Mouse (Mus musculus) cerebellum, adult 11-12 months (tissue): ENCODE results near the gene Ovol1.

Source experiments
- DNase-seq: peaks from one replicate; pipeline ENCODE4 v3.0.0; 2022

Gene Ovol1

DNA sequence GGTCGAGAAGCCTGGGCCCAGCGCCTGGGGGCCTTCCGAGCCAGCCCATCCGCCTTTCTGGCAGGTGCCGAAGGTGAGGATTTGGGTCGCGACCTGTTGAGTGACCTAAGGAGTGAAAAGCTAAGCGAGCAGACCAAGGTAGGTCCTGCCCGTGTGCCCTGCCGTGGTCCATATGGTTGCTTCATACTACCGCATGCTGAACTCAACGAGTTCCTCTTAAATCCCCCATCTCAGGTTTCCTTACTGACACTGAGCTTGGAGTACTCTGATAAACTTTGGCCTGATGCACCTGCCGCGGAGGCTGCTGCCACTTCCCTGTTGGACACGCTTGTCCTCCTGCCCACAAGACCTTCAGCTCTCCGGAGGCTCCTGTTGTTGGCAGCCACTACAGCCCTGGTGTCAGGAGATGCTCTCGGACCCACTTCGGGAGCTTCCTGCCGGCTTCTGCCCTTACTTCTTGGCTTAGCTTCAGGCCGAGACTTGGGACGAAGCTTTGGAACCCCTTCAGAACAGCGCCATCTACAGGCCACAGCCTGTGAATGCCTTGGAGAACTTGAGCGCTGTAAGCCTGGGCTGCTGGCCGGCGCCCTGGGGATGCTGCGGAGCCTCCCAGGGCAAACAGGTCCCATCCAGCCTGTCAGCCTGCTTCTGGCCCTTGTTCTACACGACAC, 8.2 kb upstream of the Ovol1 start:
- DNase-seq: peak; percentile 83

DNA sequence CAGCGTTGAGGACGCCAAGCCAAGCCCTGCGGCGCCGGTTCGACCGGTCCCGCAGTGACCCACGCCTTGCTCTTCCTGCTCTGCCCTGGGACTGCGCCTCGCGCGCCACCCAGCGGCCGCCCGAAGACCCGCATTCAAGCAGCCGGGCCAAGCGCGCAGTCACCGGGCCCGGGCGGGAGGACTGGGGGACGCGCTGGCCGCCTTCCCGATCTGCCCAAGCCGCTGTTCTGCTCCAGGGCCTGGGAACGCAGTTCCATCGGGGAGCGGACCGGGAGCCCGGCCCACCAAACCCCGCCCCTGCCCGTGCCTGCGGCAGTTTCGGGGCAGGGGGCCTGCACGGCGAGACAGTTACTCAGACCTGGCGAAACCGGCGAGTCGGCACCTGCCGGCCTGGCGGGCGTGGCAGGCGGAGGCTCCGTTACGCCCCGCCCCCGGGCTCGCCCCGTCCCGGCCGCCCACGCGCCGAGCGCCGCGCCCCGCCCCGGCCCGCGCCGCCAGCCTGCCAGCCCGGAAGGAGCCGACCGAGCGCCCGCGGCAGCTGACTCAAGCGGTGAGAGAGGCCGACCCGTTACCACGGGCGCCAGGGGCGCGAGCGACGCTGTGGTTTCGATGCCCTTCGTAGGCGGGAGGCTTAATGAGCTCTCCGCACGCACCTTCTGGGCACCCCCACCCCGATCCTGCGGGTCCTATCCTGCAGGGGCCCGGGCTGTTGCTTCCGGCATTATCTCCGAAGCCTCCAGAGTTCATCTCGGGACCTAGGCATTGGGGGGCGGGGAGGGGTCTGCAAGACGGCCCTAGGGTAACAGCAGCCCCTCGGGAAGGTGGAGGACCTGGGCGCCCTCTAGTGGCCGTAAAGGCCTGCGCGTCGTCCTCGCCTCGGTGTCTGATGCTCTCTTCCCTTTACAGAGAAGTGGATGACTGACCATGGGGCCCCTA, 7.4 kb upstream of the Ovol1 start, which contains the start of gene Ap5b1:
Gene Ap5b1 (plus strand): TSS at position 492 of the 936 bp plus-strand sequence.
- peak; percentile 93 for DNase-seq

DNA sequence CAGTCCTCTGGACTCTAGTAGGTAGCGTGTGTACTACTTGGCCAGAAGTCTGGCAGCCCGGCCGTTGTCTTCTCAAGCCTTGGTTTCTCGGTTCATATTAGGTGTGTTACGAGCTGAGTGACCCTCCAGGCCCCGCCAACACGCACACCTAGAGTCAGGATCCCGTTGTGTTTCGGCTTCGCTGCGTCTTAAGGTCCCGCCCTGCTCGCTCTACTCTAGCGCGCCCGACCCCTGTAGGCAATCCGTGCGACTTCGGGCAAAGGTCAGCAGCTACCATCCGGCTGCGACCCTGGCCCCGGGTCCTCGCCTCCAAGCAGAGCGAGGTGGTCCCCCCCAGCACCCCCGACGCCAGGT, 6.7 kb upstream of the Ovol1 start:
- DNase-seq: no peak

DNA sequence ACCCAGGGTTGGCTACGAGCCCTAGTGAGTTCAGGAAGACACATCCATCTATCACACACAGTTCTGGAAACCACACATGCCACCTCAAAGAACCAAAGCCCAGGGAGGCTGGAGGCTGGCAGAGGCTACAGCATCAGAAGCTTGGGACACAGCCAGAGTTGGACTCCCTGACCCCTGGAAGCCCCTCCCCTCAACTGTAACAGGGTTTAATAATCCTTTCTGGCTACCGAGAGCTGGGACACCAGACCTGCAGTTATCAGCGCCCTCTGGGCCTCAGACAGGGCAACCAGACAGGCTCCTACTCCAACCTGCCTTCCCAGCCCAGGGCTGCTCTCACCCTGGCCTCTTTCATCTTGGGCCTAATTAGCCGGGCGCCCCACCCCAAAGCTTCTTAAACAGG, 5.9 kb upstream of the Ovol1 start:
- DNase-seq: peak; percentile 44

DNA sequence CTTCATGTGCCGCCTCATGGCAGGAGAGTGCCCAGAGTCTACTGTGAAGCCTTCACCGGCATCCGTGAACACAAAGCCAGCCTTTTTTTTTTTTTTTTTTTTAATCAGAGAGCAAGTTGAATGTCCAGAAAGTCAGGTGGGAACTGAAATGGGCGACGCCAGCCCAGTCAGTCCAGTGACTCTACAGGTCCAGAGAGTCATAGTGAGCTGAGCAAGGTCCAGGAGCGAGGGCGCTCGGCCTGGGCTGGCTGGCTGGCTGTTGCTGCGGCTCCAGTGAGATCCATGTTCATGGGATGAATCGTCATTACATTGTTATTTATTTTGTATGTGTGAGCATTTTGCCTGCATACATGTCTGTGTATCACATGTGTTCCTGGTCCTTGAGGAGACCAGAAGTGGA, 2.3 kb upstream of the Ovol1 start:
- no peak for DNase-seq

DNA sequence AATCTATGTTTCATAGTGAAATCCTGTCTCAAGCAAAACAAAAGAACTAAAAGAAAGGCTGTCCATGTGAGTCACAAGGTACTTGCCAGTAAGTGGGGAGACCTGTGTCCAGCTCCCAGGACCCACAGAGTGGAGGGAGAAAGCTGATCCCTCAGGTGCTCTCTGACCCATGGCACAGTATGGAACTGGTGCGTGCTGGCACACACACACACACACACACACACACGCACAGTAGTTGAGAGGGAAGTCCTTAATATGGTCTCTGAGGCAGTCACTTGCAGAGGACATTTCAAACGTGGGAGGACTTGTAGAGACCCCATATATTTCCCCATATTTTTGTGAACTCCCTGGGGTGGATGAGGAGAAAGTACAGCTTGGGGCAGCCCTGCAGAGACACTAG, 1.4 kb upstream of the Ovol1 start:
- no peak for DNase-seq

DNA sequence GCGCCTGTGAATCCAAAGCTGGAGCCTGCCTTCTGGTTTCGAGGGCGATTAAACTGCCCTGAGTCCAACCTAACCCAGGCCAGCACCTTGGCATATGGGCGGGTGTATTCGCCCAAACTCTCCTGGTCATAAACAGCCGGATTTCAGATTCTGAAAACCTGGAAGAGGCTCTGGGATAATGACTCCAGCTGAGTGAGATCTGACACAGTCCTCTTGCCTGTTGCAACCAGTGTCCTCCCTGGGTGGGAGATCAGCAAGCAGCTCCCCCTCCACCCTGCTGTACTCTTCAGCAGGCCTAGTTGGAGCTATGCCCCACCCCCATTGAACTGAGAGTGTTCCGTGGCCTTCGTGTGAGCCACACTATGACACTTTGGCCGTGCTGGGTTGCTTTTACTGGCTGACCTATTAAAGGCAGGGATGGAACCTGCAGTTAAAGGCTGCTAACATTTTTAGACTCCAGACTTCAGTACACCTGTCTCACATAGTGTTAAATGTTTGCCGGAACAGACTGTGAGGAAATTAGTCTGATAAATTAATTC, 875 bp upstream of the Ovol1 start:
- DNase-seq: no peak

DNA sequence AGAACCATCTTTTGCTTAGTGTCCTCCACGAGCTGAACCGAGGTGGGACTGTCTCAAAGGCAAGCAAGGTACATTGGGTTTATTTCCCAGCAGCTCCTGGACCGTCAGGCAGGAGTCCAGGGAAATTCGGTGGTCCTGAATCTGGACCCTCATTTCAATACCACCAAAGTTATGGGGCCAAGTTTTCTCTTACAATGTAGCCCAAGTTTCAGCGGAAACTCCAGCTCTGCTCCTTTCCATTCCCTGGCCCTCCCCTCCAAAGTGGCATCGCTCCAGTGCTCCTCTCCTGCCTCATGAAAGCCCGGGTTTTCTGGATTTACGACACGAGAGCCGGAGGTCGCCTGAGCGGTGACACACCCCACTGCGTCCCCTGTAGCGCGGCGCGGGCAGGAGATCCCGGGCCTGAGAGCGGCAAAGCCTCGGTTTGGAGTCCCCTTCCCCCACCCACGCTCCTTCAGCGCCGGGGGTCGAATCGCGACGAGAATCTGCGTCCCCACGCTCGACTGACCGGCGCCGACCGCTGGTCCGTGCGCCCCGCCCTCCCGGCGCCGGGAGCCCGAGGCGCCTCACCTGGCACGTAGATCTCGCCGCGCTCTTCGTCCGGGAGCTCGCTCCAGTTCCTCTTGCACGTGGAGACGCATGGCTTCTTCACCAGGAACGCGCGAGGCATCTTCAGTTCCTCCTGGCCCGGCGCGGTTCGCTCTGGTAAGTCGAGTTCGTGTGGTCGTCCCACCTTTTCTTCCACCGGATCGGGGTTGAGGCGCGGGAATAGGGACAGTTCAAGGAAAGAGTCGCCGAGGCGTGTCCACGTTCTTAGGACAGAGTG, 602 bp downstream of the Ovol1 start:
- DNase-seq: no peak

DNA sequence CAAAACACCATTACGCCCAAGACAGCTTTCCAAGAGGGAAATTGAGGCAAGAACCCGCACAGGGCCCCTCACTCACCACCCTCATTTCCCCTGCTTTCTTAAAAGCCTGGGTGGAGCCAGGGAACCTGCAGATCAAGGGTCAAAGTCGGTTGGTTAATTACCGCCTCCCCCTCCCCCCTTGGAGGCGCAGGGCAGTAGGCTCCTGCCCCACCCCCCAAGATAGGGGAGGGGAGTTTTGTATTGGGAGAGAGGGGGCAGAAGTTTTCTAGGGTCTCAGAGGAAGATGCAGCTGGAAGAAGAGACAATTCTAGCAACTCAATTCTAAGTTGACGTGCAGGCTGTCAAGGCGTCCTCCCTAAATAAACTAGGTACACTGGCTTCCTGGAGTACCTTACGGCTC, 1.2 kb downstream of the Ovol1 start:
- DNase-seq: no peak

DNA sequence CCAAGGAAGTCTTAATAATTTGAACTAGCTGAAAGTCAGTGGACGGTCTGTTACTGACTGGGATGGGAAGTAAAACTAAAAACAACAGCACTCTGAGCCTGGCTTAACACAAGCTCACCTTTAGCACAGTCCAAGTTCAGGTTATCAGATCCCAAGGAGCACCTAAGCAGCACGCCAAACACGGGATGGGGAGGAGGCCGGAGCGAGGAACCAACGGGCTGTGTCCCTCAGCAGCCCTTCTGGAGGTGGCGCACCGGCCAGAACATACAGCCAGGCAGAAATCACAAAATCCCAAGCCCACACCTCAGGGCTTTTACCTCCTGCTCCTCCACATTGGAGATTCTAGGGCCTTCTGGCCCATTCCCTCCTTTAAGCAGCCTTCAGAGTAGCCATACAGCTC, 1.7 kb downstream of the Ovol1 start:
- DNase-seq: no peak

DNA sequence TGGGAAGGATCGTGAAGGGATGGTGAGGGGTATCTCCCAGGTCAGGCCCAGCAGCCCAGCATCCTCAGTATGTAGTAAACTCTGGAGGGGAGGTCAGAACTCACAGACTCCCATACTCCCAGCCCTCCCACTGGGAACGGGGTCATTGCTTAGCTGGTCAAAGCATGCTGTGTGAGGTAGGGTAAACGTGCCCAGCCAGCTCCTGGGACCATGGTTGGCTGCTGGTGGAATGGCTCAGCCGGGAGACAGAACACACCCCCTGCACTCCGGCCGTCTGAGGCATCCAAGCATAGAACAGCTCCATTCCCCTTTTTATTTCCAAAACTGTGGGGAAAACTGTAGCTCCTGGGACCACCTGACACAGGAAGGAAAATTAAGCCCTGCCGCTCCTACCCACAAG, 2.3 kb downstream of the Ovol1 start:
- DNase-seq: no peak

DNA sequence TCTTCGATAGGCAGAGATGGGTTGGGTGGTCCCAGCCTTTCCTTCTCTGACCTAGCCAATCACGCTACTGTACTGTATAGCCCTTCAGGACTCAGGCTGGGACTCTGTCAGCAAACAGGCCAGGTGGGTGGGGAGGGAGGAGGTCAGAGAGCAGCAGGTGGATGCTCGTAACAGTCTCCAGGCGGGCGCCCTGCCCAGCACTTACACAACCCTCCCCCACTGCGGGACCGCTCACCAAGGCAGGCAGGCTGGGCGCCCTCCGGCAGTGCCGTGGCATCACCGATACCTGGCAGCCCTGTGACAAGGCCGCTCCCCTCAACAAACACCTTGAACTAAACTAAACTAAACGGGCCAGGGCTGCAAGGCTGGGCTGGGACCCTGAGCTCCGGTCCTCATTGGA, 6.2 kb downstream of the Ovol1 start:
- DNase-seq: no peak

DNA sequence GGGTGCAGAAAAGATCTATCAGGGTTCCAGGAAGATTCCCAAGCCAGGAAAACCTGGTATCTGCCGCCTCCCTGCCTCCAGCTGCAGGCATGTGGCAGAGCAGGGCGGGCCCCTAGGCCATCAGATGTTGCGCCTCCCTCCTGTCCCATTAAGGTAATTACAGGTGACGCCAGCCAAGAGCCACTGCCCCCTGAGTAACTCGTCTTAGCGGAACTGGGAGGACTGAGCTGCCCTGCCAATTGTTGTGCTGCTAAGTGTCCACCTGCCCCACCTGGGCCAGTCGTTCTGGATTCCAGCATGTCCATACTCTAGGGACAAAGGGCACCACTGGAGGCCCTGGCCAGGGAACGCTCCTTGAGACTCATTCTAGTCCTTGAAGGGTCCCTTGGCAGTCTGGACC, 6.6 kb downstream of the Ovol1 start:
- DNase-seq: no peak

DNA sequence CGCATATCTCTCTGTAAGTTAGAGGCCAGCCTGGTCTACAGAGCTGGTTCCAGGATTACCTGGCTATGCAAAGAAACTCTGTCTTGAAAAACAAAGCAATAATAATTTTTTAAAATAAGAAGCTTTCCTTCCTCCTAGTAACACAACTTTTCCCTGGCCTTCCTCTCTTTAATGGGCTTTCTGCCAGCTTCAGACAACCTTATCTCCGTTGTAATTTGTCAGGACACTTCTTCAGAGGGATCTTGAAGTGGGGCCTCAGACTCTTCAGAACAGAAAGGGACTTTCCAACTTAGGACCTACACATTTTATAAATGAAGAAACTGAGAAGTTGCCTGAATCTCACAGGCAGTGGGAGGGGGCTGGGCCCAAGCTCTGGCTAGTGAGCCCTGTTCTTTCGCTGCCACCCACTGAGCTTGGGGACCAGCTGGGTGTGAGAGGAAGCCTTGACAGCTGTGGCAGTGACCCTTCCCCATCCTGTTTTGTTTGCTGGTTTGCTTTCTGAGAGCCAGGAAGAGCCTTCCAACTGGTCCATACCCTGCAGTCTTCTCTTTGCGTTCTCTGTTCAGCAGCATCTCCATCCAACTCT, 12.9 kb downstream of the Ovol1 start:
- no peak for DNase-seq

DNA sequence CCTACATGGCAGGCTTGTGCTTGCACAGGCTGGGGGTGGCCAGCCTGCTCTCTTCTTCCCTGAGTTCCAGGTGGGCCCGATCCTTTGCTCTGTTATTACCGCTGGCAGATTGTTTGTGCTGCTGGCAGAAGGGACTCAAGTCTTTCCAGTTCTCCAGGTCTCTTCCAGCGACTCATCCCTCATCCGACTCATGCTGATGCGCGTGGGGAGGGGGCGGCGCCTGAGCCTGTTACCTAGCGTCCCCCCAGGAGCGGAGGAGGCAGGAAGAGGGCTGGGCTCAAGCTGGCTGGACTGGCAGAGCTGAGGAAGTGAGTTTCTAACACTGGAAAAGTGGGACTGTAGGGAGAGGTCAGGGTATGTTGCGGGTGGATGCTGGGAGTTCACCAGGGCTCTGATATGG, 16.4 kb downstream of the Ovol1 start:
- DNase-seq: no peak

DNA sequence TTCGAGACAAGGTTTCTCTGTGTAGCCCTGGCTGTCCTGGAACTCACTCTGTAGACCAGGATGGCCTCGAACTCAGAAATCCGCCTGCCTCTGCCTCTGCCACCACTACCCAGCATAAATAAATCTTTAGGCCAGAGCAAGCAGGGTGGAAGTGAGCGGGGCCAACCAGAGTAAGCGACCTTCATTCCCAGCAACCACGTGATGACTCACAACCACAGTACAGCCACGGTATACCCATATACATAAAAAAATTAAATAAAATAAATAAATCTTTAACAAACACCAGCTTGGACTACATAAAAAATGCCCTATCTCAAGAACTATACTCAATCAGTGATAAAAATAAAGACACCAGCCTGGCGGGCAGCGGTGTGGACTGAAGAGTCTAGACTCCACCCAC, 17.1 kb downstream of the Ovol1 start:
- DNase-seq: no peak

DNA sequence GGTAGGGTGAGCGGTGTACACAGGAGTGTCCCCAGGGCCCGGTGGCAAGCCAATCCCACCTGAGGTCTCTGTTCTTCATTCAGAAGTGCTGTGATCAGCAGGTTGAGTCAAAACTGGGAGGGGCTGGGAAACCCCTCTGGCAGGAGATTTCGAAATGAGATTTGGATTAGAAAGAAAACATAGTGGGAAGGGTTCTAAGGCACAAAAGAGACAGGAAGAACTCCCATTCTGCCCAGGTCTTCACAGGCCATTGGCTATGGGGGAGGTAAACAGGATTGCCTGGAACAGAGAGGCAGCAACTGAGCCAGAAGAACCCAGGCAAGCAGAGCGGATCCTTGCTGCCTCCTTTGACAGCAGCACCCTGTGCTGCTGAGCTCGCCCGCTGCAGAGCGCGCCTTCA, 21.7 kb downstream of the Ovol1 start:
- DNase-seq: no peak

DNA sequence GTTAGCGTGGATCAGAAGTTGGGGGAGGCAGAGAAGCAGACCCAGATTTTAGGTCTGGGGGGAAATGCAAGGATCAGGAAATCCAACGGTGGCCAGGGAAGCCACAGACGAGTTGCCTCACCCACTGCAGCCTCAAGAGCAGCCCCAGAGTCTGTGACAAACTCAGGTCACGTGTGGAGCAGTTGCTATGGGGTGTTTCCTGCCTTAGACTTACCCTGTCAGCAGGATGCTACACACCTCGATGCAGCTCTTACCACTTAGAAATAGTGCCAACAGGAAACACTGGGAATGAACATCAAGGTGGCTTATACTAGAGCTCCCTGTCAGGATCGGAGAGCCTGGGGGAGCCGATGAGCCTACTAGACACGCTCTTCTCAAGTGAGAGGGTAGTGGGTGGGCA, 27.9 kb downstream of the Ovol1 start:
- DNase-seq: no peak

DNA sequence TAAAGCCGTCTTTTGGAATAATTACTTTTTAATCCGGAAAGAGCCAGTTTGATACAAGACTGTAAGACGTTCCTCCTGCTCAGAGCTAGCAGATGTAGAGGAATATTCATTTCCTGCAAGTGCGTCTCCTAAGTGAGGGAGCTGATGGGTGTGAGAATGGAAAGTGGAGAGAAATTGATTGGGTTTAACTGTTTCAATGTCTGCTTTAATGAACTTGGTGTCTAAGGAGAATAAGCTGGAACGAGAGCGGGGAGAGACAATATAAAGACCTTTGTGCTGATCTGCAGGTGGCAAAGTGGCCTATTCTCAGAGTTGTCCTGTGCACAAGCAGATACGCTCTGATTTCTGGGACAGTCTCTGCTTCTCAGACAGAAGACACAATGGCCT, 30.3 kb downstream of the Ovol1 start:
- no peak for DNase-seq

DNA sequence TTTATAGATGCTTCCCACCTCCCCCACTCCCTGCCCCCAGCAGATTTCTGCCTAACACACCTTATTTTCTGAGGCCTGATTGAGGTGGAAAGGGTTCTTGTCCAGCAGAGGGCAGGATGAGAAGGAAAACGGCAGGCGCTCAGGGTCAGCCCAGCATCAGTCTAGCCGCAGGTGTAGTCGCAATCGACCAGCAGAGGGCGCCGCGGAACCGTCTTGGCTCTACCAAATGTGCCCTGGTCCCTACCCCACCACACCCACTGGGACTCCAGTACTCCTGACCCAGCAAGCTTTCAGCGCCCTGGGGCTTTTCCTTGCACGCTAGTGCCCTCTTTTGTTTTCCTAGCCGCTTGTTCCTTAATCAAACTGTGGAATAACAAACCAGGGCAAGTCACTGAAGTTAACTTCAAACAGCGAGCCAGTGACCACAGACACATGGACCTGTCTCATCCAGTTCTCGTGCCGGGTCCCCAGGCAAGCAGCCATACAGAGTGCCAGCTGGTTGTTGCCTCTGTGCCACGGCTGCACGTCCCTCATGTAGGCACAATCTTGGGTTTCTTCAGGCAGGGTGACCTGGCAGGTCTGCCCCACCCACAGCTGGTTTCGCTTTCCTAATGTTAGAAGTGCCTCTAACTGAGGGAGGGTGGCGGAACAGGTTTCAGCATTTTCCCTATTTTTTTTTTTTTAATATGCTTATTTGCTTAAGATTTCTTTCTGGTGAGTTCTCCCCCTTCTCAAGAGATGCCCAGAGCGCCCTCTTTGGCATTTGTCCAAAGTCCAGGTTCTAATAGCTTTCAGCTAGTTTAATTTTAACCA, 30.9 kb downstream of the Ovol1 start:
- DNase-seq: peak; percentile 93

DNA sequence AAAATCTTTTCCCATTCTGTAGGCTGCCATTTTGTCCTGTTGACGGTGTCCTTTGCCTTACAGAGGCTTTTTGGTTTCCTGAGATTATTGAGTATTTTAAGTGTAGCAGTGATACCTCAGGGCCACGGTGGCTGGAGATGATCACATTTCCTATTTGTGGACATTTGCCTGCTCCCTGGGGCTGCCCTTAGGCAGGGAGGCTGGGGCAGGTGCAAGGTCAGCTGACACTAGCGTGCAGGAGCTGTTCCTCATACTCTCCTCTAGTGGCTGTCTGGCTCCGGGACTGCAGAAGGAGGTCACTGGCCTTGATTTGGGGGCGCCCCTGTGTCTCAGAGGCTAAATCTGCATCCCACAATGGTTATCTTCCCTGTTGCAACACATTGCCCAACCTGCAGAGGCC, 35.2 kb downstream of the Ovol1 start:
- DNase-seq: no peak

DNA sequence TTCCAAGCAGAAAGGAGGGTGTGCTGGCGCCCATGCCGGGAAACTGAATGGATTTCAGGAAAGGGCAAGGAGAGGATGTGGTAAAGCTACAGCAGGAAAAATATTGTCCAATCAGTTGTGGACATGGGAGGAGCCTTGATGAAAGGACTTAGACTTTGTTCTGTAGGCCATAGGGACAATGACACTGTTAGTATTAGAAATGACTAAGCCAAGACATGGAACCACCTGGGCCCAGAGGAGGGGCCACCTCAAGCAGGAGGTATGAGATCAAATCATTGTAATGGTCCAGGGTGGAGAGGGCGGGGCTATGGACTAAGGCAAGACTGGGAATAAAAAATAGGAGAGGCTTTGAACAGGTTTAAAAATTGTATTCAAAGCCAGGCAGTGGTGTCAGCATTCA, 41.7 kb downstream of the Ovol1 start:
- no peak for DNase-seq
